Mouse (Mus musculus): ENCODE measurements around the gene Mapkap1. TPM values are rescaled to one million over a fixed set of nuclear protein-coding genes. Genes with fewer than 3 reads are reported as not detected.

Mapkap1 gene
- polyA plus RNA-seq, 1 experiment = 55.3 TPM

Other genes with a start within 250 kb of the Mapkap1 start
- gene Pbx3, start 33.6 kb upstream of the Mapkap1 start, polyA plus RNA-seq (2012; rRNA removed) = 20.1 and 25.5 TPM in 2 replicates

Measured in urinary bladder, adult 2 months (tissue).